Mouse (Mus musculus) kidney, embryonic 14.5 days (tissue): Measurements from ENCODE around the gene Cops6. TPM values are rescaled to one million over a fixed set of nuclear protein-coding genes. Genes with fewer than 3 reads are reported as not detected.

Source experiments
- ATAC-seq: fragments of 200-750 bp; cut with Nextera tagmentation; 2 replicates; pipeline ENCODE4 v1.8.0; 2017; ENCODE audit warnings: moderate number of reproducible peaks, mild to moderate bottlenecking, moderate TSS enrichment, moderate library complexity; ENCODE audit not compliant: low FRiP score, low TSS enrichment
- H3K27ac ChIP-seq: fragments of 300-500 bp; sonication (generic); 2 replicates; pipeline ENCODE4 v1.5.1; 2014; ENCODE audit warnings: low read depth, mild to moderate bottlenecking, low read length, moderate library complexity, mixed read lengths
- H3K27me3 ChIP-seq: fragments of 300-500 bp; sonication (generic); 2 replicates; pipeline ENCODE4 v1.6.1; 2014; ENCODE audit warnings: mild to moderate bottlenecking, low read length; ENCODE audit not compliant: control insufficient read depth, insufficient read depth
- H3K36me3 ChIP-seq: fragments of 300-500 bp; sonication (generic); 2 replicates; pipeline ENCODE4 v1.6.1; 2014; ENCODE audit warnings: low read length, mixed read lengths; ENCODE audit not compliant: control insufficient read depth, insufficient read depth
- H3K4me1 ChIP-seq: fragments of 300-500 bp; sonication (generic); 2 replicates; pipeline ENCODE4 v1.6.1; 2014; ENCODE audit warnings: low read length, mixed read lengths; ENCODE audit not compliant: control insufficient read depth, insufficient read depth
- H3K4me2 ChIP-seq: fragments of 300-500 bp; sonication (generic); replicated peaks from 2 replicates; pipeline ENCODE4 v1.6.1; 2014; ENCODE audit warnings: low read depth, mild to moderate bottlenecking, low read length
- H3K4me3 ChIP-seq: fragments of 300-500 bp; sonication (generic); 2 replicates; pipeline ENCODE4 v1.5.1; 2014; ENCODE audit warnings: mild to moderate bottlenecking, low read length
- H3K9ac ChIP-seq: fragments of 300-500 bp; sonication (generic); 2 replicates; pipeline ENCODE4 v1.6.1; 2014; ENCODE audit warnings: low read depth, mild to moderate bottlenecking, low read length, moderate library complexity
- H3K9me3 ChIP-seq: fragments of 300-500 bp; sonication (generic); 2 replicates; pipeline ENCODE4 v1.6.1; 2016; ENCODE audit warnings: low read length; ENCODE audit not compliant: control insufficient read depth
- WGBS: fragments of 180-500 bp; shearing (Covaris S2); extraction: QIAGEN DNeasy Blood & Tissue Kit; methylation state at CpG from one replicate; pipeline ENCODE4 v1.1.7; 2014; 5-methylcytosine and 5-hydroxymethylcytosine counted together
- polyA plus RNA-seq: library from polyadenylated mRNA; unstranded; fragments of >200 nt; fragmentation: Nextera tagmentation; extraction: Ambion mirVana; gene quantifications from 2 replicates; pipeline ENCODE4 v1.2.1, GENCODE M21; 2014

The Cops6 gene
- polyA plus RNA-seq = 253 and 294 TPM in 2 replicates

DNA sequence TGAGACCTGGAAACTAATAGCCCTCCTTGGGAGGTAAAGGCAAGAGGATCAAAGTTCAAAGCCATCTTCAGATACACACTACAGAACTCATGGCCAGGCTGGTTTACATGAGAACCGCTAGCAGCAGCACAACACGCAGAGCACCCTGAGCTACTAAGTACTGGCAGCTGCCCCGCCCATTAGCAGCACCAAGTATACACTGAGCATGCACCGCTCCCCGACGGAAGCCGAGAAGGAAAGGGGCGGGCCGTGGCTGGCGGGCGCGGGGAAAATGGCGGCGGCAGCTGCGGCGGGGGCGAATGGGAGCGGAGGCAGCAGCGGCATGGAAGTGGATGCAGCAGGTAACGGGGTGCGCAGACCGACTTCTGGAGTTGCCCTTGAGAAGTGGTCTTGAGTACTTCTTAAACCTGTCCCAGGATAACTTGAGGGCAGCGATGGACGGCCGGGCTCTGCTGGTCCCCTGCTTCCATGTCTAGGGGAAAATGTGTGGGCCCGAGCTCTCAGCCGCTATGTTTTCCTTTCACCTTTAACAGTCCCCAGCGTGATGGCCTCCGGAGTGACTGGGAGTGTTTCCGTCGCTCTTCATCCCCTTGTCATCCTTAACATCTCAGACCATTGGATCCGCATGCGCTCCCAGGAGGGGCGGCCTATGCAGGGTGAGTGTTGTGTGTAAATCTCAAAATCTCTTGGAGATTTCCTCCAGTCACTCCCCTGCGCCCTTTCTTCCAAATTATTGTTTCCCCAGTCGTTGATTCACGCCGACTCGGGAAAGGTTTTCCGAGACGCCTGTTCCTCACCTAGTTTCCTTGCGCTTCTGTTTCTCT lies at the start of gene Cops6:
TSS of gene Cops6 (plus strand) at position 230 of the 824 bp plus-strand sequence.
- H3K4me3 ChIP-seq = peak within 1 kb of the TSS; percentile 84
- peaks cover 36% of the 10 kb centered on the region for H3K36me3 ChIP-seq
- peak within 1 kb of the TSS; percentile 25; the same call in 1 of the 2 replicates for H3K27ac ChIP-seq
- peak; percentile 94 for ATAC-seq
- H3K27me3 ChIP-seq = no peaks in the 10 kb centered on the region
- under 1% methylated on average over 42 of the region's 42 CpGs for WGBS
- peaks cover 11% of the 10 kb centered on the region; the same call in 1 of the 2 replicates for H3K4me1 ChIP-seq
- H3K9ac ChIP-seq = peak within 1 kb of the TSS; percentile 89
- no peaks in the 10 kb centered on the region for H3K9me3 ChIP-seq
- peak within 1 kb of the TSS; percentile 71 for H3K4me2 ChIP-seq

DNA sequence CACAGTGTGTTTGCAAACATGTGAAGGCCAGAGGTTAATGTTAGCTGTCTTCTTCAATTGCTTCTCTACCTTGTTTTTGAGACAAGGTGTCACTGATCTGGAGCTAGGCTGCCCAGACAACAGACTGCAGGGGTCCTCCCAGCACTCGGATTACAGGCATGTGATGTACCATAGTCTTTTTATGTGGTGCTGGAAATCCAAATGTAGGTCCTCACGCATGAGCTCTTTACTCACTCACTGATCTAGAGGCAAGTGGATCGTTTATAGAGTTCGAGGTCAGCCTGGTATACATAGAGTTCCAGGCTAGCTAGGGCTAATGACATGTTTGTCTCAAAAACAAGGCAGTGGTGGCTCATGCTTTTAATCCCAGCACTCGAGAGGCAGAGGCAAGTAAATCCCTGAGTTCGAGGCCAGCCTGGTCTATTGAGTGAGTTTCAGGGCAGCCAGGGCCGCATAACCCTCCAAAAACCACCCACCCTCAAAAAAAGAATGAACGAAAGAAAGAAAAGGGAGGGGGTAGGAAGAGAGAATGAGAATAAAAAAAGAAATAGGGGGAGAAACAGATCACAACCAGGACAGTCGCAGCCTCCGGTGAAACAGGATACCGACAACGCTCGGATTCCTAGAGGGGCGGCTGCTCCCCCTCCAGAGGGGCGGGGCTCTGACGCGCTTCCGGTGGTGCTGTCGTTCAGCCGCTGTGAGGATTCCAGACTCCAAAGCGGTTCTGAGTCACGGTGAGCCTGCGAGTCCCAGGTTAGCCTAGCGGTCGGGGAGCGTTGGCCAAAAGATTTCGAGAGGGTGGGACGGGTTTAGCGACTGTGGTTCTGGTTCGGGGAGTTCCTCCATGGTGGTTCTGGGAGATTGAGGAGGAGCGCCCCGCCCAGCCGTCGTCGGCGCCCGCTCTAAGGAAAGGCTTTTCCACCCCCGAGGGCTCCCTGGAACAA lies 44.3 kb upstream of the Cops6 start, which contains the start of gene Zscan21:
TSS of gene Zscan21 (plus strand) at position 649 of the 944 bp plus-strand sequence.
- H3K36me3 ChIP-seq = peaks cover 6% of the 10 kb centered on the region; the same call in 1 of the 2 replicates
- peaks cover 4% of the 10 kb centered on the region; the same call in 1 of the 2 replicates for H3K4me1 ChIP-seq
- no peaks in the 10 kb centered on the region for H3K27me3 ChIP-seq
- no peaks in the 10 kb centered on the region for H3K9me3 ChIP-seq
- peak; percentile 96 for ATAC-seq
- WGBS = 7% methylated on average over 38 of the region's 38 CpGs
- H3K27ac ChIP-seq = peak within 1 kb of the TSS; percentile 85
- peak within 1 kb of the TSS; percentile 66 for H3K9ac ChIP-seq
- peak within 1 kb of the TSS; percentile 52 for H3K4me3 ChIP-seq
- H3K4me2 ChIP-seq = peak within 1 kb of the TSS; percentile 49

DNA sequence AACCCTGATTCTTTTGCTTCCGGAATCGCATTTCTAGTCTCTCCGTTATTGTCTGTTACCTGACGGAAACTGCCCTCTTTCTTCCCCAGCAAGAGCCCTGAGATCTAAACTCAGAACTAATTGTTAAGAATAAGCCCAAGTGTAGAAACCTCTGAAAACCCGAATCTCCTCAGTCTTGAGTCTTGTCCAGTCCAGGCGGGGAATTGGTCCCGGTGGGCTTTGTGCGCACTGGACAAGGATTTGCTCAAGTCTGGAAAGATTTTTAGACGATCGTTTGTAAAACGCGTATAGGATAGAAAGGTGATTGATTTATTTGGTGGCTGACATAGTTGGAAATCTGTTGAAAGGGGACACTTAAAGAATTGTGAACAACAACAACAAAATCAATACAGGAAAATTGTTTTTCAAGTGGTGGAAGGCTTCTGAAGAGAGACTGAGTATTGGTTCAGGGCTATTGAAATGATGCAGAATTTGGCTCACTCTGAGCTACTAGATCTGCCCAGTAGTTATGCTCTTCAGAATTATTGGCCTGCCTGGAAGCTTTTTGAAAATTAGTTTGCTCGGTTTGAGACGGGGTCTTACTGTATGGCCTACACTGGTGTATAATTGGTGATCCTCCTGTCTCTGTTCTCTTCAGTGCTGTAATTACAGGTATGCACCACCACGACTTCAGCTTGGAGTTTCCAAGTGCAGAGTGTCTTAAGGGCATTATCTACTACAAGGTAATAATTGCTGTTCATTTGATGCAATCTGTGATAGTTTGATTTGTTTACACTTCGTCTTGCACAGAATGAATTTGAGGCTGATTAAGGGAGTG lies 43.5 kb upstream of the Cops6 start:
- peak overlapping the region; percentile 66 for H3K9ac ChIP-seq
- no peaks in the 10 kb centered on the region for H3K9me3 ChIP-seq
- H3K27ac ChIP-seq = peak overlapping the region; percentile 85
- peak overlapping the region; percentile 52 for H3K4me3 ChIP-seq
- H3K27me3 ChIP-seq = no peaks in the 10 kb centered on the region
- H3K4me2 ChIP-seq = peak overlapping the region; percentile 47
- H3K36me3 ChIP-seq = peaks cover 6% of the 10 kb centered on the region; the same call in 1 of the 2 replicates
- H3K4me1 ChIP-seq = peaks cover 4% of the 10 kb centered on the region; the same call in 1 of the 2 replicates
- ATAC-seq = peak; percentile 36; the same call in 1 of the 2 replicates
- 5% methylated on average over 16 of the region's 16 CpGs for WGBS

DNA sequence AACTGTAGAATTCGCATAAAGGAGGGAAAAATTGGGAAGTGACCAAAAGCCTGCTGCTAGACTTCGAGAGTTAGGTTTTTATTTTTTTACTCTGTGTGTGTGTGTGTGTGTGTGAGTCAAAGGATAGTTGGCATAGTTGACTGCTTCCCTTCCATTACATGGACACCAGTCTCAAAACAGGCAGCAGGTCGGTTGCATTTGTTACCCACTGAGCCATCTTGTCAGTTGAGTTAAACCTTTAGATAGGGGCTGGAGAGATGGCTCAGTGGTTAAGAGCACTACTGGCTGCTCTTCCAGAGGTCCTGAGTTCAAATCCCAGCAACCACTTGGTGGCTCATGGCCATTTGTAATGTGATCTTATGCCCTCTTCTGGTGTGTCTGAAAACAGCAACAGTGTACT lies 42.8 kb upstream of the Cops6 start:
- no peaks in the 10 kb centered on the region for H3K27me3 ChIP-seq
- H3K27ac ChIP-seq = no peak overlapping the region; the same call in 1 of the 2 replicates
- peak overlapping the region; percentile 52 for H3K4me3 ChIP-seq
- ATAC-seq = no peak
- peaks cover 4% of the 10 kb centered on the region; the same call in 1 of the 2 replicates for H3K4me1 ChIP-seq
- H3K4me2 ChIP-seq = peak overlapping the region; percentile 47
- H3K9me3 ChIP-seq = no peaks in the 10 kb centered on the region
- 72% methylated on average over 3 of the region's 3 CpGs for WGBS
- H3K36me3 ChIP-seq = peaks cover 6% of the 10 kb centered on the region; the same call in 1 of the 2 replicates
- H3K9ac ChIP-seq = peak overlapping the region; percentile 66; the same call in 1 of the 2 replicates

DNA sequence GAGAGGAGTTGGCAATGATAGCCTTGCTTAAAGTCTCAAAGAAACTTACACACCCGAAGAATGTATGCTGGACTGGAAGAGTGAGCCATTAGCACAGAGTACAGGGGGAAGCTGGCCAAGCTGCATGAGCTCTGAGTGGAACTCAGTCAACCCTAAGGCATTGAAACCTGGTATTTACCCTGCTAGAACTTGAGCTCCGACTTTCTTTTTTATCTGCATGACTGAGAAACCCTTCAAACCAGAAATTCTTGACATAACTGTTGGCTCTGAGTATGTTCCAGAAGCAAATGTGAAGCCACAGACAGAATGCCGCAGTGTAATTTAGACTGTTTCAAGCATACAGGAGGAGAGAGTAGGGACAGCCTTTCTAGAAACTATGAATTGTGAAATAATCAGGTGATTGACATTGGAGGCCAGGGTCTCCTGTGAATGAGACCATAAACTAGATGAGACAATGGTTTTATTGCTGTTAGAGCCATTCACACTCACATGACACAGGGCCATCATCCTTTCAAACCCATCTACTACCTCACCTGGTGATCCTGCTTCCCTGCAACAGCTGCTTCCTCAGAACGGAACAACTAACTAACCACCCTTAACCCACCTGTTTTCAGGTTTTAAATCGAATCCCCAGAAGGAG lies 28.3 kb upstream of the Cops6 start:
- ATAC-seq = no peak
- Histone ChIP-seq H3K4me1 (no peaks in the 10 kb centered on the region), H3K27ac (no peak overlapping the region), H3K27me3 (no peaks in the 10 kb centered on the region), H3K9ac (no peak overlapping the region), H3K9me3 (no peaks in the 10 kb centered on the region), H3K36me3 (peaks cover 70% of the 10 kb centered on the region), H3K4me2 (no peak overlapping the region), H3K4me3 (no peak overlapping the region)
- WGBS = 66% methylated on average over 5 of the region's 5 CpGs

DNA sequence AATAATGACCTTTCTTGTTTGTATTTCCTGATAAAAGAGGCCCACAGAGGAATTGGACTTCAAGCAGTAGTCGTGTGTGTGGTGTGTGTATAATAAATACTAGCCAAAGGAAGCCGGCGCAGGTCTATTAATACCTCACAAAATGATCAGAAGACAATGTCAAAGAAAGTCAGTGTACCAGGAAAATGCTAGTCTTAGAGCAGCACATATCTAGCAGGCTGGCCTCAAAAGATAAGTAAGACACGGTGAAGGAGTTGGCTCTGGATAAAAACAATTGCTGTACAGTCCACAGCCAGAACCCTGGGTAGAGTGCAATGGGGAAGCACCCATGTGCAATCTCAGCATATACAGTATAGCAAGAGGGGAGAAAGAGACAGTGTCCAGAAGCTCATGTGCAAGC lies 23.6 kb upstream of the Cops6 start:
- H3K4me1 ChIP-seq = no peaks in the 10 kb centered on the region
- peaks cover 30% of the 10 kb centered on the region for H3K36me3 ChIP-seq
- no peak overlapping the region for H3K4me3 ChIP-seq
- no peak overlapping the region for H3K9ac ChIP-seq
- H3K4me2 ChIP-seq = no peak overlapping the region
- H3K9me3 ChIP-seq = no peaks in the 10 kb centered on the region
- WGBS = 68% methylated on average over 4 of the region's 4 CpGs
- no peak for ATAC-seq
- no peaks in the 10 kb centered on the region for H3K27me3 ChIP-seq
- no peak overlapping the region for H3K27ac ChIP-seq

DNA sequence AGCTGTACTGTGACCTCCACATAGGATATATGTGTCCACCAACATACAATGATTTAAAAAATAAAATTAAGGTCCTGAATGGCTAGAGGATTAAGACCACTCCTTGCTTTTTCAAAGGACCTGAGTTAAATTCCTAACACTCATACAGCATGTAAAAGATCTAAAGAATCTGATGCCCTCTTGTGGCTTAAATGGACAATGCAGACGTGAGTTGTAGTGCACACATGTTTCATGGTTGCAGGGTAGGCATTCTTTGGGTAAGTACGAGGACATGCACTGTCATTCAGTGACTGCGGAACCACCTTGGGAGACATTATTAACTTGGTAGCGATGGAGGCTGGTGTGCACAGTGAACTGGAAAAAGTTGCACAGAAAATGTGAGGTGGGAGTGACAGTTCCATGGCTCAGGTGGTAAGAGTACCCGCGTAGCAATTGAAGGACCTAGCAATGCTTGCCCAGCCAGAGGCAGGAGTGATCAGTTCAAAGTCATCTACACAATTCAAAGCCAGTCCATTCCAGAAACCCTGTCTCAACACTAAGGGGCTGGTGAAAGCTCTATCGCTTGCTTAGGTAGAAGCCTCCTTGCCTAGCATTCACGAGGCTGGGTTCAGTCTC lies 22.8 kb upstream of the Cops6 start:
- H3K4me3 ChIP-seq = no peak overlapping the region
- H3K4me2 ChIP-seq = no peak overlapping the region
- no peaks in the 10 kb centered on the region for H3K27me3 ChIP-seq
- no peak overlapping the region for H3K27ac ChIP-seq
- H3K9me3 ChIP-seq = no peaks in the 10 kb centered on the region
- WGBS = 60% methylated on average over 8 of the region's 8 CpGs
- peak; percentile 59; the same call in 1 of the 2 replicates for ATAC-seq
- peaks cover 23% of the 10 kb centered on the region for H3K36me3 ChIP-seq
- H3K4me1 ChIP-seq = no peaks in the 10 kb centered on the region
- no peak overlapping the region for H3K9ac ChIP-seq
